Mouse (Mus musculus) hindbrain, embryonic 11.5 days (tissue): ENCODE data around the gene Rsph9. TPM values are rescaled to one million over a fixed set of nuclear protein-coding genes. Genes with fewer than 3 reads are reported as not detected.
A peak's percentile ranks its signal among the peaks of the same experiment; 100 is the strongest.

Experiments used
- ATAC-seq: fragments of 200-750 bp; cut with Nextera tagmentation; 2 replicates; pipeline ENCODE4 v1.8.0; 2017; ENCODE audit warnings: mild to moderate bottlenecking, moderate TSS enrichment, moderate library complexity; ENCODE audit not compliant: low FRiP score
- DNase-seq: peaks from one replicate; pipeline ENCODE4 v3.0.0-alpha.2; 2015; ENCODE audit warnings: low spot score
- H3K27ac ChIP-seq: fragments of 300-500 bp; sonication (generic); 2 replicates; pipeline ENCODE4 v1.5.1; 2014; ENCODE audit warnings: mild to moderate bottlenecking, low read depth, low read length
- H3K27me3 ChIP-seq: fragments of 300-500 bp; sonication (generic); 2 replicates; pipeline ENCODE4 v1.6.1; 2014; ENCODE audit warnings: mild to moderate bottlenecking, low read length, moderate library complexity, mixed read lengths; ENCODE audit not compliant: control insufficient read depth, insufficient read depth
- H3K36me3 ChIP-seq: fragments of 300-500 bp; sonication (generic); 2 replicates; pipeline ENCODE4 v1.6.1; 2014; ENCODE audit warnings: mild to moderate bottlenecking, low read length, moderate library complexity, mixed read lengths; ENCODE audit not compliant: control insufficient read depth, insufficient read depth
- H3K4me1 ChIP-seq: fragments of 300-500 bp; sonication (generic); replicated peaks from 2 replicates; pipeline ENCODE4 v1.6.1; 2014; ENCODE audit warnings: low read length, mixed read lengths; ENCODE audit not compliant: control insufficient read depth, insufficient read depth
- H3K4me2 ChIP-seq: fragments of 300-500 bp; sonication (generic); replicated peaks from 2 replicates; pipeline ENCODE4 v1.6.1; 2014; ENCODE audit warnings: mild to moderate bottlenecking, low read depth, low read length
- H3K4me3 ChIP-seq: fragments of 300-500 bp; sonication (generic); 2 replicates; pipeline ENCODE4 v1.5.1; 2014; ENCODE audit warnings: low read depth, low read length
- H3K9ac ChIP-seq: fragments of 300-500 bp; sonication (generic); 2 replicates; pipeline ENCODE4 v1.6.1; 2014; ENCODE audit warnings: low read depth, low read length
- H3K9me3 ChIP-seq: fragments of 300-500 bp; sonication (generic); 2 replicates; pipeline ENCODE4 v1.6.1; 2016; ENCODE audit warnings: low read length; ENCODE audit not compliant: control insufficient read depth
- WGBS: fragments of 180-500 bp; shearing (Covaris S2); extraction: QIAGEN DNeasy Blood & Tissue Kit; methylation state at CpG from one replicate; pipeline ENCODE4 v1.1.7; 2014; 5-methylcytosine and 5-hydroxymethylcytosine counted together
- polyA plus RNA-seq: library from polyadenylated mRNA; unstranded; fragments of >200 nt; fragmentation: Nextera tagmentation; extraction: Ambion mirVana; gene quantifications from 2 replicates; pipeline ENCODE4 v1.2.1, GENCODE M21; 2014

Gene Rsph9
- polyA plus RNA-seq, 1 experiment from 2014 or later, result 17.6 TPM

DNA sequence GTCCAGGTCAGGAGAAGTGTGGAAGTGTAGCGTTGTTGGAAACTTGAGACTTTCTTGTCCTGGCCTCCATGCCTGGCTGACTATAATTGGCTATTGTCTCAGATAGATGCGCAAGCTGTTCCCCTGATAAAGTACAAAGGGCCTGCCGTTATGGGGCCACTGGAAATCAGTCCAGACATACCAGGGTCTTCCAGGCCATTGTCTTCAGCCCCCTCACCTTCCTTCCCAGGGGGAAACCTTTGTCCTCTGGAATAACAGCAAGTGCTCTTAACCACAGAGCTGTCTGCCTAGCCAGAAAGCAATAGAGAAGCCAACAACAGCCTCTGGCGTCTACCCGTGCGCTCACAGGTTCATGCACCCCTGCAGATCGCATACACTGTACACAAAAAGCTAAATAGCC lies 63.6 kb downstream of the Rsph9 start:
- Histone ChIP-seq H3K36me3 (no peaks in the 10 kb centered on the region), H3K9me3 (no peaks in the 10 kb centered on the region), H3K27me3 (no peaks in the 10 kb centered on the region), H3K4me1 (no peaks in the 10 kb centered on the region), H3K27ac (no peak overlapping the region), H3K4me3 (no peak overlapping the region), H3K9ac (no peak overlapping the region), H3K4me2 (no peak overlapping the region)
- WGBS, result 35% methylated on average over 7 of the region's 7 CpGs
- DNase-seq (no peak), ATAC-seq (no peak)

DNA sequence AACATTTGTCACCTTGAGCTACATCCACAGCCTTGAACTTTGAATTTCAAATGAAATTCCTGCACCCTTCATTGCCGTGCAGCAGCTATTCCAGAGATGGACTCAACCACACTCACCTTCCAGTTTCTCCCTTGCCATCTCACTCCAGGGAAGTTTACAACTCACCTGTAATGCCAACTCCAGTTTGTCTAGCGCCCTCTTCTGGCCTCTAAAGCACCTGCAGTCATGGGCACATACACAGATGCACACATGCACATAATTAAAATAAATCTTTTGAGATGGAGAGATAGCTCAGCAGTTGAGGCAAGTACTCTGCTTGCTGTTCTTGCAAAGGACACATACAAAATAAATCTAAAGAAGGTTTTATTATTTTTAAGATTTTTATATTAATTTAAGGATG lies 65.0 kb downstream of the Rsph9 start:
- Histone ChIP-seq H3K27me3 (no peaks in the 10 kb centered on the region), H3K27ac (no peak overlapping the region), H3K36me3 (no peaks in the 10 kb centered on the region), H3K4me1 (no peaks in the 10 kb centered on the region), H3K9ac (no peak overlapping the region), H3K9me3 (no peaks in the 10 kb centered on the region), H3K4me2 (no peak overlapping the region), H3K4me3 (no peak overlapping the region)
- 77% methylated on average over 2 of the region's 2 CpGs for WGBS
- DNase-seq (no peak), ATAC-seq (no peak)

DNA sequence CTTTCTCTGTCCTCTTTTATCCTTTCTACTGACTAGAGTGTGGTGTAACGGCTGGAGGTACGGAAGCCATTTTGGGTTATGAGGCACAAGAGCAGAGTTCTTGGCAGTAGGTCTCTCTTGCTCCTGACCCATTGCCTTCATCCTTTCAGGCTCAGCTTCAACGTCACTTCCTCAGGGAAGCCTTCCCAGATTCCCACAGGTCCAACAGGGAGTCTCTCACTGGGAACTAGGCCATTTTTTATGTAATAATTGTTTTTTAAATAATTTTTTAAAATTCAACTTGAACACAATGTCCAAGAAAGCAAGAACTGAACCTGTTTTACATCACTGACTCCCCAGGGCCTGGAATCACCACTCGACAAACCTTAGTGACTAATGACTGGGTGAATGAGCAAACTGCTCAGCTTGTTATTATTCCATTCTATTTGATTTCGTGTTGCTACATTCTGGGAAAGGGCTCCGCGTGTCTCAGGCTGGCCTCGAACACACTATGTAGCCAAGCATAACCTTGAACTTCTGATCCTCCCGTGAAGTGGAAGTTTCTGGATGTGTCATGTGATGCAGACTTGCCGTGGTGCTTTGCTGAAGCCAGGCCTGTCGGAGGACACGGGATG lies 66.0 kb downstream of the Rsph9 start:
- H3K27me3 ChIP-seq, result no peaks in the 10 kb centered on the region
- DNase-seq (no peak), ATAC-seq (no peak)
- H3K4me2 ChIP-seq, result no peak overlapping the region
- no peak overlapping the region for H3K9ac ChIP-seq
- 96% methylated on average over 12 of the region's 12 CpGs for WGBS
- H3K4me1 ChIP-seq, result no peaks in the 10 kb centered on the region; the same call in 1 of the 2 replicates
- H3K27ac ChIP-seq, result no peak overlapping the region
- H3K36me3 ChIP-seq, result no peaks in the 10 kb centered on the region
- no peaks in the 10 kb centered on the region for H3K9me3 ChIP-seq
- no peak overlapping the region for H3K4me3 ChIP-seq

DNA sequence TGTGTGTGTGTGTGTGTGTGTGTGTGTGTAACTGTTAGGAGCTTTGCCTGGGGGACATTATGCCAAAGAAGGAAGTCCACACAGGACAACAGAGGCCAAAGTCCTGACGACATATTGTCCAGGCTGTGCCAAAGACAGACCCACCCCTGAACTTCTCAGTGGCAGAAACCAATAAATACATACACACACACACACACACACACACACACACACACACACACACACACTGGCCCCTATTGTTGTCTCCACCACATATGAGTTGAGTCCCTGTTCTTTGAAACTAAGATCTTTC lies 67.8 kb downstream of the Rsph9 start:
- Histone ChIP-seq H3K36me3 (no peaks in the 10 kb centered on the region), H3K9ac (no peak overlapping the region), H3K27ac (no peak overlapping the region), H3K4me1 (no peaks in the 10 kb centered on the region; the same call in 1 of the 2 replicates), H3K4me3 (no peak overlapping the region), H3K4me2 (no peak overlapping the region), H3K27me3 (no peaks in the 10 kb centered on the region), H3K9me3 (no peaks in the 10 kb centered on the region)
- ATAC-seq (no peak), DNase-seq (no peak)
- 67% methylated on average over 1 of the region's 1 CpGs for WGBS

DNA sequence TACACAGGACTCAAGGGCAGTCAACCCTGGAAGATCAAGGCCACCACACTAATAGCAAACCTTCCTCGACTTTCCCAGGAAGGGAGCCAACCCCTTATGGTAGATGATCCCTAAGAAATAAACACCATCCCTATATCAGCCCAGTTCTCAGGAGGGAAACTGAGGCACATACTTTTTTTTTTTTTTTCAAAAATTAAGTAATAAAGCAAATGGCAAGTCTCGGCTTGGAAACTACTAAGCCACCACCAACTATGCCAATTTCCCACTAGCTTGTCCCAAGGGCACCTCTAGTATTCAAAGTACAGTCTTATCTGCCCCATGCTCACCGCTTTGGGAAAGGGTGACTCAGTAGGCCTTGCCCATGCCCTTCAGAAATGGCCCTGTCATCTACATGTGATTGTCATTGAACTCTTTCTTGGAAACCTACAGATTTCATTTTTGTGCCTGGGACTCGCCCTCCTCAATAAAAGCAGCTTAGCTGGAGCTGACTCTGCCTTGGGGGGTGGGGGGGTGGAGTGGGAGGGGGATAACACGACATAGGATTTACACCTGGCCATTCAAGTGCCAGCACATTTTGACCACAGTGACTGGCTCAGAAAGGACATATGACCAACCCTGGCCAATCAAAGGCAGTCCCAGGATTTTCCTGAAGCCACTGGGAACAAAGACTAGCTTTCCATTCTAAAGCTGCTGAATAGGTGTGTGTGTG lies 68.3 kb downstream of the Rsph9 start:
- Histone ChIP-seq H3K27ac (no peak overlapping the region), H3K4me3 (no peak overlapping the region), H3K36me3 (no peaks in the 10 kb centered on the region), H3K4me1 (no peaks in the 10 kb centered on the region; the same call in 1 of the 2 replicates), H3K27me3 (no peaks in the 10 kb centered on the region), H3K4me2 (no peak overlapping the region), H3K9me3 (no peaks in the 10 kb centered on the region), H3K9ac (no peak overlapping the region)
- ATAC-seq, result no peak
- DNase-seq, result no peak
- 79% methylated on average over 5 of the region's 5 CpGs for WGBS

DNA sequence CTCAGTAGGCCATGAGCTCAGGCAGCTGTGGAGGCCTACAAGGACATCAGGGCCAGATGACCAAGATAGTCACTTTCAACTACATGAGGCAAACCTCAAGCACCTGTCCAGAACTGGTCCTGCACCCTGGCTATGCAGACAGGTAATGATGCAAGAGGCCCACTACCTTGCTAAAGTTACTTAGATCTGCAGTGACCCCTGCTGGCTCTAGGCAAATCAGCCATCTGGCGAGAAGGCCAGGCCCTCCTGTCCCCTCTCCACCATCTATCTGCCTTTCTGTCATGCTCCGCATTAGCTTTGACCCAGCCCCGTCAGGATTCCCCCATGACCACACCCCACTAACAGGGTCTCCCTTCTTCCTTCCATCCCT lies 68.9 kb downstream of the Rsph9 start:
- Histone ChIP-seq H3K4me2 (no peak overlapping the region), H3K36me3 (no peaks in the 10 kb centered on the region), H3K9me3 (no peaks in the 10 kb centered on the region), H3K4me3 (no peak overlapping the region), H3K27ac (no peak overlapping the region), H3K9ac (no peak overlapping the region), H3K27me3 (no peaks in the 10 kb centered on the region), H3K4me1 (no peaks in the 10 kb centered on the region; the same call in 1 of the 2 replicates)
- 43% methylated on average over 3 of the region's 3 CpGs for WGBS
- no peak for DNase-seq
- ATAC-seq, result no peak

DNA sequence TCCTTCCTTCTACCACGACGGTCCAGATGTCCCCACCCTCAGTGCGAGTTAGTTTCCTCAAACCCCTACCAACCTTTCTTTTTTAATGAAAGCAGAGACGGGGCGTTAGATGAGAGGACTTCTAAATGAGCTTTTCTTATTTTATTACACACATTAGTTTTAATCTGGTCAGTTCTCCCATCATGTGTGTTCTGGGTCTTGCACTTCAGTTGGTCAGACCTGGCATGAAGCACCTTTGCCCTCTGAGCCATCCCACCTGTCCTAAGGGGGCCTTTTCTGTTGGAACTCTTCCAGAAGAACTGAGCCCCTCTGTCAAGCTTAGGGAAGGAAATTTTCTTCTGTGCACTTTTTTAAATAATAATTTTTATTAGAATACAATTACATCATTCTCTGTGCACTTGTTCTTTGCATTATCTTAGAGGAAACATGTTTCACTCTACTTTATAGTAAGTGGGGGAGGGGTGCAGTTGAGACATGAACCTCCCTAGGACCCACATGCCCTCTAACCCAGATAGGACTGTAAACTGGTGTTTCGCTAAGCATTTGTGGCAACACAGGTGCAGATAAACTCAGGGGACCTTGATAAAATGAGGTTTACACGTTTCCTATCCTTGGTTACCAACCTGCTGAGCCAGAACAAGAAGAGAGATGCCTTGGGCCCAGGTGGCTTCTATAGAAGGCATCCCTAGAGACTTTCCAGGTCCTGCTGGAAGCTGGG lies 69.5 kb downstream of the Rsph9 start:
- no peak overlapping the region for H3K4me2 ChIP-seq
- H3K27ac ChIP-seq, result no peak overlapping the region
- H3K27me3 ChIP-seq, result no peaks in the 10 kb centered on the region
- DNase-seq (no peak), ATAC-seq (no peak)
- no peak overlapping the region for H3K4me3 ChIP-seq
- H3K4me1 ChIP-seq, result no peaks in the 10 kb centered on the region; the same call in 1 of the 2 replicates
- no peak overlapping the region for H3K9ac ChIP-seq
- H3K9me3 ChIP-seq, result no peaks in the 10 kb centered on the region
- WGBS, result 69% methylated on average over 7 of the region's 7 CpGs
- H3K36me3 ChIP-seq, result no peaks in the 10 kb centered on the region

DNA sequence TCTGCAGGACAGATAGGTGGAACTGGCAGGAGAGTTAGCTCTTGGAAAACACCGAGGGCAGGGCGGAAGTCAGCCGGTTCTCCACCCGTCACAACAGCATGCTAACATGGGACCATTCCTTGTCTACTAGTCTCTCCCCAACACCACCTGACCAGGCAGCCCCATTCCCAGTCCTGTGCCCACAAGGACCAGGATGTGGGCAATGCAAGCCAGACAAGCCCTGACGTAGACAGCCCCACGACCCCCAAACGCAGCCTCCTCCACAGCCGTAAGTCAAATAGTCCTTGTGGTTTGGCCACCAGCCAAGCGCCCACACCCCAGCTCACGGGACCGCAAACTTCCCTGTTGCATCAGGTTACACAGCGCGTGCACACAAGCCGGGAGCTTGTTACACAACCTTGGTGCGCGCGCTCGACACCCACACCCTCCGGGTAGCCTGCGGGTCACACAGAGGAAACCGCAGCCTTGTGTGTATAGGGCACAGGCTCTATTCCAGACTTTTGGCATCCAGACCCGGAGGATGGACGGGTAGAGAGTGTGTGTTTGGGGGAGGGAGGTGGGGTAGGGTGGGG lies 70.2 kb downstream of the Rsph9 start:
- H3K4me2 ChIP-seq, result no peak overlapping the region
- peak; percentile 27 for DNase-seq

More for the DNA sequence above, 70.2 kb downstream of the Rsph9 start:
- H3K4me3 ChIP-seq, result no peak overlapping the region
- no peaks in the 10 kb centered on the region for H3K27me3 ChIP-seq
- no peak overlapping the region for H3K9ac ChIP-seq
- H3K36me3 ChIP-seq, result no peaks in the 10 kb centered on the region
- no peaks in the 10 kb centered on the region for H3K9me3 ChIP-seq
- no peak for ATAC-seq
- no peak overlapping the region for H3K27ac ChIP-seq
- WGBS, result 67% methylated on average over 18 of the region's 23 CpGs
- no peaks in the 10 kb centered on the region; the same call in 1 of the 2 replicates for H3K4me1 ChIP-seq
